Mouse (Mus musculus) left cerebral cortex, adult 9 months (tissue): Measurements from ENCODE around the gene Setdb2.
A peak's percentile ranks its signal among the peaks of the same experiment; 100 is the strongest.

Source experiments
- DNase-seq, 2 experiments: peaks; one replicate each; pipeline ENCODE4 v3.0.0; 2022; ENCODE audit warnings: low spot score in 2 of 2

Gene Setdb2

DNA sequence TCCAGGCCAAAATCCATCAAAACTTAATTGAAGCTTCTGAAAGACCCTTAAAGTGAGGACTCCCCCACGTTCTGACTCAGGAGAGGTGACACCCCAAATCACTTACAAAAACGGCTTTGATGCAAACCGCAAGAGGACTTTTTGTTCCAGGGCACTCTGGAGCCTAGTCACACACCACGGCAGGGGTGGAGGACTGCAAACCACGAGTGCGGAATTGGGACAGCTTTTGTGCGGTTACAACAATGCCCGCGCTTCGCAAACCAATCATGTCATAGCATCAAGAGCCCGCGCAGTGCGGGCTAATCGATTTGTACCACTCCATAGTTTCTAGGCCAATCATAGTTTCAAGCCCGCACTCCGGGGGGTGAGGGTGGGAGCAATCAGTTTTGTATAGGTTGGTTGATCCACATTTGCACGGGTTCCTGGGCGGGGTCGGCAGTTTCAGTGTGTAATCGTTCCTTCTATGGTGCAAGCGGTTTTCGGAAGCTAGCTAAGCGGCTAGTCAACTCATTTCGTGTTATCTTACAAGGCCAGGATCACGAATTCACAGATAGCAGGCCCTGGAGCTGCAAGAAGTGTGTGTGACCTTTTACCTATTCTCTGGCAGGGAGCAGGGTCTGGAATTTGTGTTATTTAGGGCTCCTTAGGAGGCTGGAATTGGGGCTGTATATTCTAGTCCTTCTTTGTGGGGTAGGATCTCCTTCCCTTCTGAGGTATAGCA, 70.2 kb downstream of the Setdb2 start:
- no peak for DNase-seq

DNA sequence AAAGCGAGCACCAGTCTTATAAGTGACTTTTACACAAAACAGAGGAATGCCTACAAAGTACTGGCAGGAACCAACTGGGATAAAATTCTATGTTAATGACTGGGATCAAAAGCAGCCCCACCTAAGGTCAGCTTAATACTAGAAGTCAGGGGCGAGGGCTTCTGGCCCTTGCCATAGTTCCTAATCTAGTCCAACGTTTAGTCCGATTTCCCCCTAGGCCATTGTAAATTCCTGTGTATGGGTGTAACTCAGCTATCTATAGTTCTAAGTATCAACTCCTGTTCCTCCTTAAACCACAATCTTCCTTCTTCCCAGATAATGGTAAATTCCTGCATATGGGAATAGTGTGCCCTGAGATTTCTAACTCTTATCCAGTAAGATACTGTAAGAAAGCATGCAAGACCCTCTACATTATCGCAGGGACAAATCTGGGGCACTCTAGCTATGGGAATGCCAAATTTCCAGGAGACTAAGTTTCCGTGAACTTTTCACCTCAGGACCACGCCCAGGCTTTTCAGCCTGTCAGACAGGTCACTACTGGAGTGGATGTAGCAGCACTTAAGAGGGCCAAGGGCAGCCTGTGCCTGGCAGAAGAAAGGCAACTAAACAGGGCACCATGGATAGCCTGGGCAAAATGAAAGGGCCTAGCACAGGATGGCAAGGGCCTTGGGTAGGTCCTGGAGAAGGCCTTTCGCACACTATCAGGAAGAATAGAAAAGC, 74.1 kb downstream of the Setdb2 start:
- DNase-seq = no peak

DNA sequence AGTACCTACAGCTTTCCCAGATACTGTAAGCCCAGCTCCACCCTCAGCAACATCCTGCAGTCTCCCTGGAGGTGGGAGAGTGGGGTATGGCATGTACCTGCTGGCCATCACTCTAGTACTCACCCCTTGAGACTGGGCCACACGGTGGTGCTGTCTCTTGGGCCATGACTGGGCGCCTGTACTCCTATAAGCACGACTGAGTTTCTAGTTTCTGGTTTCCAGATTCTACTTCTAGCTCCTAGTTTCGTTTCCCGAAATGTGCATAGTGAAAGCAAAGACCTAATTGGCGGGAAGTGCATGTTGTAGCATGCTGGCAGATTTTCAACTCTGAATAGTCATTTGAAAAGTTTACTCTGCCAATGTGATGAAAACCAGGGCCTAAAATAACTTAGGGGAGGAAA, 75.4 kb downstream of the Setdb2 start, which contains the start of gene Phf11d:
TSS of gene Phf11d (minus strand) at position 227 of the 401 bp plus-strand sequence.
- DNase-seq = peak in 1 of 2 experiments; percentile 8
